Mouse (Mus musculus) heart, embryonic 11.5 days (tissue): ENCODE measurements around the gene Slx4ip. TPM values are rescaled to one million over a fixed set of nuclear protein-coding genes. Genes with fewer than 3 reads are reported as not detected.

Experiments
- ATAC-seq: fragments of 200-750 bp; cut with Nextera tagmentation; replicated peaks from 2 replicates; pipeline ENCODE4 v1.8.0; 2017; ENCODE audit warnings: moderate library complexity; ENCODE audit not compliant: insufficient number of reproducible peaks, low FRiP score, low TSS enrichment
- H3K27ac ChIP-seq: fragments of 300-500 bp; sonication (generic); 2 replicates; pipeline ENCODE4 v1.5.1; 2014; ENCODE audit warnings: mild to moderate bottlenecking, low read depth, low read length
- H3K27me3 ChIP-seq: fragments of 300-500 bp; sonication (generic); 2 replicates; pipeline ENCODE4 v1.6.1; 2014; ENCODE audit warnings: mild to moderate bottlenecking, low read length, mixed read lengths; ENCODE audit not compliant: control insufficient read depth, insufficient read depth
- H3K36me3 ChIP-seq: fragments of 300-500 bp; sonication (generic); 2 replicates; pipeline ENCODE4 v1.6.1; 2014; ENCODE audit warnings: mild to moderate bottlenecking, low read length, moderate library complexity, mixed read lengths; ENCODE audit not compliant: control insufficient read depth, insufficient read depth
- H3K4me1 ChIP-seq: fragments of 300-500 bp; sonication (generic); 2 replicates; pipeline ENCODE4 v1.6.1; 2014; ENCODE audit warnings: low read length; ENCODE audit not compliant: control insufficient read depth, insufficient read depth
- H3K4me2 ChIP-seq: fragments of 300-500 bp; sonication (generic); 2 replicates; pipeline ENCODE4 v1.6.1; 2014; ENCODE audit warnings: mild to moderate bottlenecking, moderate library complexity
- H3K4me3 ChIP-seq: fragments of 300-500 bp; sonication (generic); 2 replicates; pipeline ENCODE4 v1.5.1; 2014; ENCODE audit warnings: low read depth, low read length
- H3K9ac ChIP-seq: fragments of 300-500 bp; sonication (generic); 2 replicates; pipeline ENCODE4 v1.6.1; 2014; ENCODE audit warnings: mild to moderate bottlenecking, low read depth, low read length, moderate library complexity
- H3K9me3 ChIP-seq: fragments of 300-500 bp; sonication (generic); replicated peaks from 2 replicates; pipeline ENCODE4 v1.6.1; 2016; ENCODE audit warnings: low read length; ENCODE audit not compliant: control insufficient read depth
- WGBS: fragments of 180-500 bp; shearing (Covaris S2); extraction: QIAGEN DNeasy Blood & Tissue Kit; methylation state at CpG from one replicate; pipeline ENCODE4 v1.1.7; 2014; ENCODE audit not compliant: insufficient replicate concordance; 5-methylcytosine and 5-hydroxymethylcytosine counted together
- polyA plus RNA-seq: library from polyadenylated mRNA; unstranded; fragments of >200 nt; fragmentation: Nextera tagmentation; extraction: Ambion mirVana; gene quantifications from 2 replicates; pipeline ENCODE4 v1.2.1, GENCODE M21; 2014

The Slx4ip gene
- polyA plus RNA-seq, 1 experiment from 2014 or later, result 5.9 TPM

DNA sequence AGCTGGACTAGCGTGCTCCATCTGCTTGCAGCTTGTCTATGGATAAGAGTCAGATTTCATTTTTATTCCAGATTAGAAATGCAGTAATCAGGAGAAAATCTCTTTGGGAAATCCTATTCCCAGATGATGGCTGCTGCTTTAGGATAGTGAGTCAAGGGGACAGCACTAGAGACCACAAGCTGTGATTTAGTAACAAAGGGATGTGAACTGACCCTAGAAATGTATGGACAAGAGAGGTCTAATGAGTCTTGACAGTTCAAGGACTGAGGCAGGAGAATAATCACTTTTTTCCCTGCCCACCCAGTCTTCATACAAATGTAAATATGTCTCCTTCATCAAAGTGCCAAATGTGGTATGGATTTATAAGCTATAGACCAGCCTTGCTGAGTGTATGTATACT is 172.8 kb downstream of the Slx4ip start:
- Histone ChIP-seq H3K9me3 (no peaks in the 10 kb centered on the region), H3K27me3 (no peaks in the 10 kb centered on the region), H3K4me2 (no peak overlapping the region), H3K4me3 (no peak overlapping the region), H3K9ac (no peak overlapping the region), H3K36me3 (no peaks in the 10 kb centered on the region), H3K4me1 (peaks cover 6% of the 10 kb centered on the region; the same call in 1 of the 2 replicates), H3K27ac (no peak overlapping the region)
- 82% methylated on average over 1 of the region's 1 CpGs for WGBS
- no peak for ATAC-seq

DNA sequence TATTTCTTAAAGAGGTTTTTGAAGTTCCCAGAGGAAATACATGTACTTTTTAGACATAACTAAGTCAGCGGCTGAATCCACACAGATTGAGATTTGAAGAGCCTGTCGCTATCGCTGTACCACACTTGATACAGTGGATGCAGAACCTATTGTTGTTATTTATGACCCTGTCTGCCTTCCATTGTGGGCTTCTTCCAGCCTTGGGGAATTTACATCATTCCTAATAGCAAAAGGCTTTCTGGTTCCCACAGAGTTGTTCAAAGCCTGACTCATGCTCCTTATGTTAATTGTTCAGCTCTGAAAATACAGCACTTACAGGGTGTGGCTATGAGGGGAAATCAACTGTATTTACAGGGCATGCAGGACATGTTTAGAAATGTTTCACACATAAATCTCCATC is 173.5 kb downstream of the Slx4ip start:
- H3K4me3 ChIP-seq, result no peak overlapping the region
- no peak for ATAC-seq
- 85% methylated on average over 3 of the region's 3 CpGs for WGBS

DNA sequence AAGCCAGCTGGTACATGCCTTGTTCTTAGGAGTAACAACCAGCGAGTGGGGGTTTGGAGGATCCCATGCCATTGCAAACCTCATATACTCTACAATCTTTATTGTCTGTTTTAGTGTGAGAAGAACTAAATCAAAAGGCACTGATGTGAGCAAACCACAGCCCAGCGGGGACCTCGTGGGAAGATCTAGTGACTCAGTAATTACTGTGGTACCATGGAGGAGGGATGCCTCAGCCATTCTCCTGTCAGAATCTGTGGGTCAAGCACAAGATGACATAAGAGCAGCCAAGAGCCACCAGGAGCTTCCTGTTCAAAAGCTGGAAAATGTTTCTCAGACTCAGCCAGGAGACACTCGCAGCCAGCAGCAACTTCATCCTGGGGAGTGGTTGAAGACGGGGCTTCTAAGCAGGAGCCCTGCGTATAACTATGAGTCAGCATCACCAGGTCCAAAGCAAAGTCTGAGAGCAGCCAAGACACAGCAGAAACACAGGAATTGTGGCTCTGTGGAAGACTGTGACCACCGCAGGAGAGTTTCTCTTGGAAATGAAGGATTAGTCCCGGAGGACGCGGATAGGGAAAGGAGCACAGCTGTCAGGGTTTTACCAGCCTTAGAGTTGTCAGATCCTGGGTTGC is 176.6 kb downstream of the Slx4ip start:
- H3K27ac ChIP-seq, result no peak overlapping the region
- peaks cover 6% of the 10 kb centered on the region; the same call in 1 of the 2 replicates for H3K4me1 ChIP-seq
- H3K9ac ChIP-seq, result no peak overlapping the region
- H3K27me3 ChIP-seq, result no peaks in the 10 kb centered on the region
- H3K9me3 ChIP-seq, result no peaks in the 10 kb centered on the region
- no peak overlapping the region for H3K4me2 ChIP-seq
- no peaks in the 10 kb centered on the region for H3K36me3 ChIP-seq
- WGBS, result 85% methylated on average over 10 of the region's 10 CpGs
- H3K4me3 ChIP-seq, result no peak overlapping the region
- no peak for ATAC-seq

More for the DNA sequence above, 173.5 kb downstream of the Slx4ip start:
- Histone ChIP-seq H3K4me1 (peaks cover 6% of the 10 kb centered on the region; the same call in 1 of the 2 replicates), H3K36me3 (no peaks in the 10 kb centered on the region), H3K27ac (no peak overlapping the region), H3K4me2 (no peak overlapping the region), H3K9me3 (no peaks in the 10 kb centered on the region), H3K27me3 (no peaks in the 10 kb centered on the region), H3K9ac (no peak overlapping the region)

DNA sequence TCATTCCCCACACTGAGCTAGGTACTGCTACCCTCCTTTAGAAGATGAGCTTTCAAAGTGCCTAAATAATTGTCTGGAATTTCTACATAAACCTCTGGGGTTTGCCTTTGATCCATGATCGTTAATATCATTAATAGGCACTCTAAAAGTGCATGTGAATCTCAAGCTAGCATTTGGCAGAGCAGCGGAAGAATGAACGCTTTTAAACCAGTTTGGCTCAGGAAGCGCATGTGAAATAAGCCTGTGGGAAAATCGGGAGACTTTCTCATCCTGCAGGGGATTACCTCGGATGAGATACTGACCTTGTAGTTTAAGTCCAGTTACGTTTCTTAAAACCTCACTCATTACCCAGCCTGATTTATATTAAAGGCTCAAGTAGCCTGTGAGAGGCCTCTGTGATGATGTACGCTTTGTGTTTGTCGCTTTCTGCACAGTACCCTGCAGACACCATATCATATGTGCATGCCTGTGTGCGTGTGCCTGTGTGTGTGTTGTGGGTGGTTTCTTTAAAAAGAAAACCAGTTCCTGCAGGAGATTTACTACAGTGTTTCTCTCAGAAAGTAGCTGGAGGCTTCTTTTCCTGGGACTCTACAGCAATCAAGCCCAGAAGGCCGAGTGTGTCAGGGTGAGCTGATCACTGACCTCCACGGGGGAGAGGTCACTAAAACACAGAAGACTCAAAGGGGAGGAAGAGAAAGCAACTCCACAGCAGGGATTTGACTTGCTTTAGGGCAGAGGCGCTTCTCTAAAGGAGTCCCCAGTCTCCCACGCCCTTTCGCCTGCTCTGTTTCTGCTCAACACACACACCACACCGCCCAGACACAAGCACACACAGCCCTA is 182.7 kb downstream of the Slx4ip start:
- no peak; the same call in 1 of the 2 replicates for ATAC-seq
- Histone ChIP-seq H3K27ac (no peak overlapping the region), H3K9me3 (no peaks in the 10 kb centered on the region), H3K9ac (peak overlapping the region; percentile 34; the same call in 1 of the 2 replicates), H3K4me2 (no peak overlapping the region), H3K4me1 (peaks cover 13% of the 10 kb centered on the region; the same call in 1 of the 2 replicates), H3K36me3 (no peaks in the 10 kb centered on the region), H3K4me3 (no peak overlapping the region), H3K27me3 (no peaks in the 10 kb centered on the region)
- 56% methylated on average over 16 of the region's 16 CpGs for WGBS

DNA sequence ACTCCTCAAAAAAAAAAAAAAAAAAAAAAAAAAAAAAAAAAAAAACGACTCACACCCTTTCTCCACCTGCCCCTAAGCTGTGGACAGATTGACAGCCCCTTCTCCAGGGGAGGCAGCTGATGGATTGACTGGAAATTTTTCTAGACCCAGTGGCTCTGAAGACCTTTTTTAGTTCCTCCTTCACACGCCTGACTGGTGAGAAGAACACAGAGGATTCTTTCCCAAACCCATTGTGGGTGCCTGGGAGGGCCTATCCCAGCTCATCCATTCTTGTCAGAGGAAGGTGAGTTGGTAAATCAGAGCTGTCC is 183.2 kb downstream of the Slx4ip start:
- 44% methylated on average over 2 of the region's 2 CpGs for WGBS
- Histone ChIP-seq H3K4me1 (peaks cover 13% of the 10 kb centered on the region; the same call in 1 of the 2 replicates), H3K9me3 (no peaks in the 10 kb centered on the region), H3K4me3 (no peak overlapping the region), H3K36me3 (no peaks in the 10 kb centered on the region), H3K9ac (no peak overlapping the region), H3K27ac (no peak overlapping the region), H3K4me2 (no peak overlapping the region), H3K27me3 (no peaks in the 10 kb centered on the region)
- no peak for ATAC-seq

DNA sequence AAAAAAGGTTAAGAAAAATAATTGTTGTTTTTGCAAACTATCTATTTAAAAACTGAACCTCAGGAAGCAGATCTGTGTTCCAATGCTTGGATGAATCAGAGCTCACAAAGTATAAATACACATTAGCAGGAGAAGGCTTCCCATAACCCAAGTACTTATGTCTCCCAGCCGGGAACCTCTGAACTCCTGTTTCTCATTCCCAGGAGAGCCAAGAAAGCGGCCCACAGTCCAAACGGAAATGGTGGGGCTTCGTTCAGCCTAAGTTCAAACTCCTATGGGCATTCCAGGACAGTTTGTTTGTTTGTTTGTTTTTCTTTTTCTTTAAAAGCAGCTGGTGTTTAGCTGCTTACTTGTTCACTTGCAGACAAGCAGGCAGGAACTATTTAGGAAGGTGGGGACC is 187.8 kb downstream of the Slx4ip start:
- Histone ChIP-seq H3K4me2 (no peak overlapping the region), H3K4me1 (peaks cover 23% of the 10 kb centered on the region), H3K9ac (no peak overlapping the region), H3K27me3 (no peaks in the 10 kb centered on the region), H3K27ac (no peak overlapping the region), H3K9me3 (no peaks in the 10 kb centered on the region), H3K36me3 (peaks cover 4% of the 10 kb centered on the region; the same call in 1 of the 2 replicates), H3K4me3 (no peak overlapping the region)
- 65% methylated on average over 4 of the region's 4 CpGs for WGBS
- ATAC-seq, result no peak

DNA sequence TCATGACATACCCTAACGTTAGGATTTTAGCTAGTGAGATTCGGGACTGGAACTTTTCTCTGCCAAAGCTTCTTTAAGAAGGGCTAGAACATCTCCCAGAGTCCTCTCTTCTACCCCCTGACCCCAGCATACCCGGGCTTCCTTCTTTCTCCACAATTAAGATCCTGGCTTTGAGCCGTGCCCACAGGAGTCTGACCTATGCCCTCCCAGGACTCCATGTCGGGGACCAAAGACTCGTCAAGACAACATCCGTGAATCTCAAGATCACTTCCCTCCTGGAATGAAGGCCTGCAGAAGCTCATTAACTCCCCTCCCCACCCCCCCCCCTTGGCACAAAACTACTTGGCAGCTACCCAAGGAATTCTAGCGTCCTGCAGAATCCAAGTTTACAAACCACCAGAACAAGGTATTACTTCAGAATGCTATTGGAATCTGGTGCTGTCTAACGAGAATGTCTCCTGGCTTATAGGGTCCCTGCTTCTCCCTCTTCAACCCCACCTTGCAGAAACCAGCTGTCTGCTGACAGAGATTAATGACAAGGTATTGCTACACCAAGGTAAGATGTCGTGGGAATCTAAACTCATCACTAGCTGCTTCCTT is 188.8 kb downstream of the Slx4ip start:
- 32% methylated on average over 10 of the region's 10 CpGs for WGBS
- H3K27ac ChIP-seq, result no peak overlapping the region
- H3K36me3 ChIP-seq, result peaks cover 6% of the 10 kb centered on the region
- no peaks in the 10 kb centered on the region for H3K9me3 ChIP-seq
- H3K9ac ChIP-seq, result no peak overlapping the region
- peaks cover 15% of the 10 kb centered on the region for H3K4me1 ChIP-seq
- H3K27me3 ChIP-seq, result no peaks in the 10 kb centered on the region
- H3K4me3 ChIP-seq, result no peak overlapping the region
- H3K4me2 ChIP-seq, result no peak overlapping the region
- ATAC-seq, result no peak

DNA sequence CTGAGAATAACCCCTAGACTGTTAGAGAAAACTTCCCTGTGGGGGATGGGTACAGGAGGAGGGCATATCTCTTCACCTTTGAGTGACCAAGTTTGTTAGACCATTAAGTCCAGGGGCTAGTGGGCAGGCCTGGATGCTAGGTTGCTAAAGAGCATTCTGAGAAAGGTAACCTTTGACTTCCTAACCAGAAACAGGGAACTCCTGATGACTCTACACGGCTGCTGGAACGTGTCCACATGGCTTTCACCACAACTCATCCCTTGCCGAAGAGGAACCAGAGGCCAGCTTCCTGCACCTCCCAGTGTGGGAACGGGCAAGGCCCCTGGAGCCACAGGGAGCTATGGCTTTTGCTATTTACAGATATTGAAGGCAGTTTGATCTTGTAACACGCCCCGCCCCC is 189.4 kb downstream of the Slx4ip start:
- peaks cover 15% of the 10 kb centered on the region for H3K4me1 ChIP-seq
- 0 out of 2 replicates have a peak, but pooled peaks have one; percentile 42 for ATAC-seq
- H3K9ac ChIP-seq, result no peak overlapping the region
- whole genome bisulfite sequencing, result 66% methylated on average over 6 of the region's 6 CpGs
- H3K27me3 ChIP-seq, result no peaks in the 10 kb centered on the region
- no peak overlapping the region; the same call in 1 of the 2 replicates for H3K4me2 ChIP-seq
- no peak overlapping the region for H3K27ac ChIP-seq
- H3K4me3 ChIP-seq, result no peak overlapping the region
- H3K36me3 ChIP-seq, result peaks cover 10% of the 10 kb centered on the region
- no peaks in the 10 kb centered on the region for H3K9me3 ChIP-seq
